Mouse (Mus musculus) common myeloid progenitor, adult 5-6 weeks (primary cell): ENCODE data around the gene Klhdc8a. TPM values are rescaled to one million over a fixed set of nuclear protein-coding genes. Genes with fewer than 3 reads are reported as not detected.
"Not testable (repeated sequence)": the region's sequence is repeated elsewhere in the genome, so short reads cannot be mapped to it uniquely, and the experiment has no call there.

Source experiments
- ATAC-seq: replicated peaks from 2 replicates; pipeline ENCODE4 v1.8.0; 2016; ENCODE audit warnings: low read depth, mild to moderate bottlenecking, moderate TSS enrichment, inconsistent platforms; ENCODE audit not compliant: poor library complexity, severe bottlenecking
- total RNA-seq: library from RNA; stranded (forward); fragments of 200-1000, 187-1606 nt; gene quantifications from 2 replicates; pipeline ENCODE4 v1.2.3, GENCODE M21; 2017

Klhdc8a gene
- total RNA-seq: not detected in 2 replicates

- peak; percentile 53 for ATAC-seq
These were observed at the start of gene Klhdc8a for GRCm38 (mm10) chr1:132298425-132298800. Klhdc8a (plus strand) TSS chr1:132298626.

GRCm38 (mm10) chr1:132254467-132254866 is 44.0 kb upstream of the Klhdc8a start:
- ATAC-seq: 0 out of 2 replicates have a peak, but pooled peaks have one; percentile 39

- ATAC-seq: no peak
These were observed 38.1 kb upstream of the Klhdc8a start for GRCm38 (mm10) chr1:132260331-132260730.

GRCm38 (mm10) chr1:132261058-132261457 is 37.4 kb upstream of the Klhdc8a start:
- ATAC-seq: peak; percentile 59; the same call in 1 of the 2 replicates

- ATAC-seq: no peak
These were observed 34.8 kb upstream of the Klhdc8a start for GRCm38 (mm10) chr1:132263618-132264017.

- peak; percentile 60 for ATAC-seq
These were observed 33.8 kb upstream of the Klhdc8a start for GRCm38 (mm10) chr1:132264577-132264976.

- no peak for ATAC-seq
These were observed 33.1 kb upstream of the Klhdc8a start for GRCm38 (mm10) chr1:132265211-132265859.

- ATAC-seq: no peak
These were observed 32.5 kb upstream of the Klhdc8a start for GRCm38 (mm10) chr1:132265936-132266335.

- ATAC-seq: no peak
These were observed 31.5 kb upstream of the Klhdc8a start for GRCm38 (mm10) chr1:132266791-132267557.

- no peak for ATAC-seq
These were observed 30.5 kb upstream of the Klhdc8a start for GRCm38 (mm10) chr1:132267959-132268358.

GRCm38 (mm10) chr1:132268418-132269060 is 29.9 kb upstream of the Klhdc8a start:
- no peak for ATAC-seq

GRCm38 (mm10) chr1:132271237-132271636 is 27.2 kb upstream of the Klhdc8a start:
- no peak for ATAC-seq

GRCm38 (mm10) chr1:132276694-132277093 is 21.7 kb upstream of the Klhdc8a start:
- ATAC-seq: no peak

GRCm38 (mm10) chr1:132277124-132277523 is 21.3 kb upstream of the Klhdc8a start:
- ATAC-seq: no peak

GRCm38 (mm10) chr1:132280636-132281035 is 17.8 kb upstream of the Klhdc8a start:
- not testable (repeated sequence) for ATAC-seq

GRCm38 (mm10) chr1:132281523-132282176 is 16.8 kb upstream of the Klhdc8a start:
- no peak for ATAC-seq

GRCm38 (mm10) chr1:132282177-132282536 is 16.3 kb upstream of the Klhdc8a start:
- ATAC-seq: no peak

- ATAC-seq: no peak
These were observed 15.4 kb upstream of the Klhdc8a start for GRCm38 (mm10) chr1:132283018-132283417.

- no peak for ATAC-seq
These were observed 11.7 kb upstream of the Klhdc8a start for GRCm38 (mm10) chr1:132286735-132287134.

- no peak for ATAC-seq
These were observed 11.0 kb upstream of the Klhdc8a start for GRCm38 (mm10) chr1:132287445-132287844.
